Mouse (Mus musculus): ENCODE measurements around the gene Pih1d2.
"Not testable (repeated sequence)": the region's sequence is repeated elsewhere in the genome, so short reads cannot be mapped to it uniquely, and the experiment has no call there.

Pih1d2 gene

GRCm38 (mm10) chr9:50616161-50616560 is 960 bp upstream of the Pih1d2 start:
- CTCF ChIA-PET, result no interaction called here

GRCm38 (mm10) chr9:50617794-50618330 is 741 bp downstream of the Pih1d2 start:
- CTCF ChIA-PET, result no interaction called here

GRCm38 (mm10) chr9:50630903-50631302 is 13.8 kb downstream of the Pih1d2 start:
- CTCF ChIA-PET, result not testable (repeated sequence)

- CTCF ChIA-PET, result interaction anchor here (0.6 kb wide), 1 partner anchor 103 kb away, joined by 6 read pairs; no protein-coding TSS in a partner anchor
Measured at GRCm38 (mm10) chr9:50632016-50632688, 15.0 kb downstream of the Pih1d2 start.

GRCm38 (mm10) chr9:50633059-50633458 is 15.9 kb downstream of the Pih1d2 start:
- CTCF ChIA-PET, result interaction anchor here (0.8 kb wide), 1 partner anchor 111 kb away, joined by 5 read pairs; no protein-coding TSS in a partner anchor

GRCm38 (mm10) chr9:50634270-50634669 is 17.1 kb downstream of the Pih1d2 start:
- CTCF ChIA-PET, result no interaction called here

- CTCF ChIA-PET, result interaction anchor here (1.6 kb wide), 1 partner anchor 24 kb away, joined by 3 read pairs; no protein-coding TSS in a partner anchor
Measured at GRCm38 (mm10) chr9:50646826-50647370, 29.8 kb downstream of the Pih1d2 start.

- CTCF ChIA-PET, result no interaction called here
Measured at GRCm38 (mm10) chr9:50650503-50650902, 33.4 kb downstream of the Pih1d2 start.

GRCm38 (mm10) chr9:50658391-50658790 is 41.3 kb downstream of the Pih1d2 start:
- CTCF ChIA-PET, result interaction anchor here (0.6 kb wide), 1 partner anchor 314 kb away, joined by 4 read pairs; no protein-coding TSS in a partner anchor

- CTCF ChIA-PET, result interaction anchor here (0.6 kb wide), 1 partner anchor 313 kb away, joined by 4 read pairs; no protein-coding TSS in a partner anchor
Measured at GRCm38 (mm10) chr9:50658941-50659388, 41.8 kb downstream of the Pih1d2 start.

GRCm38 (mm10) chr9:50659392-50660217 is 42.5 kb downstream of the Pih1d2 start, which contains the start of gene Dlat:
Gene Dlat, minus strand, starts transcription at chr9:50659780.
- CTCF ChIA-PET, result interaction anchor here (0.7 kb wide), 1 partner anchor 415 kb away, joined by 5 read pairs; no protein-coding TSS in a partner anchor

- CTCF ChIA-PET, result interaction anchor here (0.7 kb wide), 1 partner anchor 414 kb away, joined by 5 read pairs; no protein-coding TSS in a partner anchor
Measured at GRCm38 (mm10) chr9:50660431-50660830, 43.3 kb downstream of the Pih1d2 start.

GRCm38 (mm10) chr9:50664826-50665225 is 47.7 kb downstream of the Pih1d2 start:
- CTCF ChIA-PET, result interaction anchor here (0.6 kb wide), 1 partner anchor 202 kb away, joined by 3 read pairs; no protein-coding TSS in a partner anchor

- CTCF ChIA-PET, result no interaction called here
Measured at GRCm38 (mm10) chr9:50666442-50666841, 49.3 kb downstream of the Pih1d2 start.

- CTCF ChIA-PET, result no interaction called here
Measured at GRCm38 (mm10) chr9:50667579-50668498, 50.7 kb downstream of the Pih1d2 start.

GRCm38 (mm10) chr9:50670690-50671089 is 53.6 kb downstream of the Pih1d2 start:
- CTCF ChIA-PET, result interaction anchor here (0.5 to 1.4 kb wide), 3 partner anchors 23 to 1721 kb away, joined by 3 to 4 read pairs (median 3); no protein-coding TSS in a partner anchor
